Mouse (Mus musculus) adrenal gland, postnatal 25 days (tissue): ENCODE results near the gene Efcab7. TPM values are rescaled to one million over a fixed set of nuclear protein-coding genes. Genes with fewer than 3 reads are reported as not detected.
A peak's percentile ranks its signal among the peaks of the same experiment; 100 is the strongest.

Experiments
- DNase-seq: peaks from one replicate; pipeline ENCODE4 v3.0.0; 2021; ENCODE audit warnings: mixed read lengths
- long read RNA-seq: library from polyadenylated mRNA; stranded (forward); transcript quantifications from one replicate; pipeline ENCODE4 v2.0.0, GENCODE M21; 2021
- total RNA-seq: library from RNA; stranded (reverse); gene quantifications from 2 replicates; pipeline ENCODE4 v1.2.3, GENCODE M21; 2021

Efcab7 gene
- total RNA-seq, result 7.7 and 12.8 TPM in 2 replicates
- long read RNA-seq, partial matches to known transcripts, result 0 of 1 reads
- long read RNA-seq, other reads (novel, unspliced or antisense), result 1 of 1 reads

DNA sequence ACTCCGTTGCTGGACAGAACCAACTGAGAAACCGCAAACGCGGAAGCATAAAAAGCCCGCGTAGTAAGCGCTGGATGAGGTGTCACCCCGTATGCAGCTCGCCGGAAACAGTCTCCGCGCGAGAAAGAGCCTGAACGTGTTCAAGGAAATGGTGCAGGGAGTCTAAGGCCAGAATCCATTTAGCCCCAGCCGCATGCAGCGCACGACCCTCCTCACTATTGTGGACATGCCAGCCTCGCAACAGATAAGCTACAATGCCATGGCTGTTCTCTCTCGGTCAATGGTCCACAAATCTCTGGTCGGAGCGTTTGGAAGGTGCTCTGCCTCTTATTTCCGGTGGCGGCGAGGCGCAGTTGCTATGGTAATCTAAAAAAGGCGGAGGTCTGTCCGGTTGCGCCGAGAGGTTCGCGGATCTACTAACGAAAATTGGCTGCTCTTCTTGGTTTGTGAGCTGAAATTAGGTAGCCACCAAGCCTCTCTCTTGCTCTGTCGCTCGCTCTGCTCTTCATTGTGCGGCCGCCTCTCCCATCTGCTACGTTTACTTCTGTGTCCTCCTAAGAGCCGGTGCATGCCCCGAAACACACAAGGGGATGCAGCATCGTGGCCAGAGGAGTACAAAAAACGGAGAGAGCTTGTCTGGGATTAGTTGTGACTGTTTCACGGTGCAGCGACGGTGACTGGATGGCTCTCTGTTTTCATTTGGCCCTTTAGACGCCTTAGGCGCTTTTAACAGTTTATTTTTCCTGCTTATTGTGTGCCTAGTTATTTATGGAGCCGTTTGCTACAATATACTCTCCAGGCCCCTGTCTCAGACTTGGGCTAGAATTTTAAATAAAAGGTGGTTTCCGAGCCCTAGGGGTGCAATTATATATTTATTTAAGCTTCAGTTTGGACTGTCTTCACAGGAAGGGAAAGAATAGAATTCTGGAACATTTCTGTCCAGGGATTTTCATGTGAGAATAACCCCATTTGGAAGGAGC lies at the start of gene Efcab7:
TSS of gene Efcab7 (plus strand) at position 105 of the 980 bp plus-strand sequence.
- DNase-seq, result peak; percentile 75

DNA sequence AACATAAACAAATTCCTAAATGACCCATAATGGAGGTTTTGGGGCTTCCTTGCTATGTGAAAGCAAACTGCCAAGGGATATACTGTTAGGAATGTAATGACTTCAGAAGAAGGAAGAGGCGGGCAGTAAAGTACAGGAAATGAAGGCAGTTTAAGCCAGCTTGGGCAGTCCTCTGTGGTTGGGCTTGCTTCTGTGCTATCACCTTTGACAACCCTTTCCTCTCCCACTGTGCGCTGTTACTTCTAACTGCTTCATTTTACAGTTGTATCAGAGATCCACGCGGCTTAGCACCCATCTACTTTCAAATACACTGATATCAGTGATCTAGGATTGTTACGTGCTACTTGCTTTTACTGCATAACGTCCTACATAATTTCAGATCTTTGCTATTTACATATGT lies 36.6 kb upstream of the Efcab7 start:
- no peak for DNase-seq

GRCm38 (mm10) chr4:99816697-99817460 lies 12.1 kb upstream of the Efcab7 start:
- no peak for DNase-seq

GRCm38 (mm10) chr4:99828337-99828736 lies 661 bp upstream of the Efcab7 start:
- no peak for DNase-seq

GRCm38 (mm10) chr4:99828739-99829093 lies 282 bp upstream of the Efcab7 start:
- no peak for DNase-seq

DNA sequence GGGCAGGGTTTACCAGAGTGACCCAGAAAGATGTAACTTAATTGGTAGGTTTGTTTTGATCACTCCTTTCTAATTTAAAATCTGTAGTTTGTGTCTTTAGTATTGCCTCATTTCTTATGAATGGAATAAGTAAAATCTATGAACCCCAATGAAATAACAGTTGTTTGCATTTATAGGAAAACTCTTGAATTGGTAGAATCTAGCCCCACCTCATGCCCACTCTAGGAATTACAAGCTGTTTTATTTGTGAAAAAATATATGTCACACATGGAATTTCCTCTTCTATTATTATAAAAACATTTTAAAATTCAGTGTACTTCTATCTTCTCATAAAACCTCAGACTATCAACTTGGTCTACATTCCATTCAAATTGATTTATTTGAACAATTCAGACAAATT lies 52.9 kb downstream of the Efcab7 start:
- DNase-seq, result no peak

- DNase-seq, result no peak
These were observed 53.4 kb downstream of the Efcab7 start for GRCm38 (mm10) chr4:99882405-99882804.

GRCm38 (mm10) chr4:99913894-99914451 lies 85.0 kb downstream of the Efcab7 start:
- no peak for DNase-seq

GRCm38 (mm10) chr4:99926380-99926779 lies 97.4 kb downstream of the Efcab7 start:
- no peak for DNase-seq

- DNase-seq, result no peak
These were observed 99.5 kb downstream of the Efcab7 start for GRCm38 (mm10) chr4:99928521-99928920.

DNA sequence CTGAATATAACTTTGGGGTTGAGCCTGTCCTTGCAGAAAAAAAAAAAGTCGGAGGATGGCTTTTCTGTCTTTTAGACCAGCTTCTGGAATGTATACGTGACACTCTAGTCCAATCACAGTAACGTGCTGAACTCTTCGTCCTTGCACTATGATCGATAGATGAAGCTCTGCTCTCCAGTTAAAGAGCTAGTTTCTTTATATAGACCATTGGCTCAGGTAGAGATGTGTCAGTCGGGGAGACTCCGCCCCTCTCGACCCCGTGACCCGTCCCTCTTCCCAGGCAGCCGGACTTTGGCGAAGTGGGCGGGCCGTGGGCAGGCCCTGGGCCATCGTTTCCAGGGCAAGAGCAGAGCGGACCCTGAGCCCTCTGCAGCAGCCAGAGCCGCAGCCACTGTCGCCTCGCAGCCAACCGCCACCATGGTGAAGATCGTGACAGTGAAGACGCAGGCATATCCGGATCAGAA lies 100.2 kb downstream of the Efcab7 start, which contains the start of gene Pgm1:
TSS of gene Pgm1 (plus strand) at position 266 of the 464 bp plus-strand sequence.
- peak; percentile 90 for DNase-seq

DNA sequence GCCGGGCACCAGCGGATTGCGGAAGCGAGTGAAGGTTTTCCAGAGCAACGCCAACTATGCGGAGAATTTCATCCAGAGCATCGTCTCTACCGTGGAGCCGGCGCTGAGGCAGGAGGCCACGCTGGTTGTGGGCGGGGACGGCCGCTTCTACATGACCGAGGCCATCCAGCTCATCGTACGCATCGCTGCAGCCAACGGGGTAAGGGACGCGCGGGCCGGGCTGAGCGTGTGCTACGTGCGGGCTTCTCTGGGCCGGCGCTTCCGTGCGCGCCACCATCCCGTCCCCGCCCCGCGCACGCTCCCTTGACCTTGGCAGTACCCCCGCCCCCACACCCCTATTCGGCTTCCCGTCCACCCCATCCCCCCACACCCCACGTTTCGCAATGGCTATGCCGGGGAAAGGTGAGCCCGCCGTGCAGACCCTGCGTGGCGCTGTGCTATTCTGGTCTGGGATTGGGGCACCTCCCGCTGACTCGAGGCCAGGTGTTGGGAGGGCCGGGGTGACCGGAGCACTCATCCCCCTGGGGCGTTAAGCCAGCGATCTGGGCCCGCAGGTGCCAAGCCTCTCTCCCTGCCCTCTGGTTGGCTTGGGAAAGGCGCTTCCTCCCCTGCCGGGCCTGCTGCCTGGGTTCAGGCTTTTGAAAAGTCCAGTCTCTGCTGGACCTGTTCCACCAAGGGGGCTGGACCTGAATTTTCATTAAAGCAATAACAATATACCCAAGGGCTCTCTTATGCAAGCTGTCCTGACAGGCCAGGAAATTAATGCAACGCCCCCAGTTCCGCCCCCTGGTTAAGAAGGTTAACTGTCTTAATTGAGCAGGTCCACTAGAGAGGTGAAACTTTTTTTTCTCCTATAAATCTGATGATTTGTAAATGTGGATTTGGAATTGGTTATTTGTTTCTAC lies 100.9 kb downstream of the Efcab7 start, which contains the start of gene Itgb3bp:
TSS of gene Itgb3bp (minus strand) at position 201 of the 905 bp plus-strand sequence.
- DNase-seq, result peak; percentile 82

DNA sequence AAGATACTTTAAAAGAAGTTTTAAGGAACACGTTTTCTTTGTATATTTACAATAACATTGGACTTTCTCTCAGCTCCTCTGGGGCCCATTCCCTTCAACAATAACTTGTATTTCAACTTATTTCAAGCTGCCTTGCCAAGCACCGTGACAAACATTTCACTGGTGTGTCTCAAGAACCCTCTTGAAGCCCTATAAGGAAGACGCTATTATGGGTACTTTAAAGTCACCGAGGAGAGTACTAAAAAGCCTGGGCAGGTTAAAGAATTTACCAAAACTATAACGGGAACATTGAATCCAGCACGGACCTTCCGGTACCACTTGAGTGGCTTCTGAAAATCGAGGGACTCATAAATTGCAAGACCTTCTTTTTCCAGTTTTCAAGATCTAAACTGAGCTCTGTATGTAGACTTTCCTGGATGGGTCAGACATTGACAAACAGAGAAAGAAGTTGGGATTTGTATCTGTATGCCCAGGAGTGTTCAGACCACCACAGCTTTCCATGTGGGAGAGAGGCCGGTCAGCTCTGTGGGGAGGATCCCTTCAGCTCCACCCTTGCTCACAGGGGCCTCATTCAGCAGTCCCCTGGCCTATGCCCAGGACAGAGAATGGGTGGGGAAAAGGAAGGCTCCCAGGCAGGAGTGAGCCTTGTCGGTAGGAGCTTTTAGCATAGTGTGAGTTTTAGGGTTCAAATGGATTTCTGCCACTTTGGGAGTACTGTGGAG lies 101.7 kb downstream of the Efcab7 start:
- DNase-seq, result no peak

- DNase-seq, result no peak
These were observed 102.2 kb downstream of the Efcab7 start for GRCm38 (mm10) chr4:99931240-99931580.

GRCm38 (mm10) chr4:99931807-99932206 lies 102.8 kb downstream of the Efcab7 start:
- DNase-seq, result no peak

GRCm38 (mm10) chr4:99934859-99935258 lies 105.9 kb downstream of the Efcab7 start:
- no peak for DNase-seq

GRCm38 (mm10) chr4:99936278-99936677 lies 107.3 kb downstream of the Efcab7 start:
- DNase-seq, result no peak

- DNase-seq, result no peak
These were observed 110.9 kb downstream of the Efcab7 start for GRCm38 (mm10) chr4:99939711-99940505.

DNA sequence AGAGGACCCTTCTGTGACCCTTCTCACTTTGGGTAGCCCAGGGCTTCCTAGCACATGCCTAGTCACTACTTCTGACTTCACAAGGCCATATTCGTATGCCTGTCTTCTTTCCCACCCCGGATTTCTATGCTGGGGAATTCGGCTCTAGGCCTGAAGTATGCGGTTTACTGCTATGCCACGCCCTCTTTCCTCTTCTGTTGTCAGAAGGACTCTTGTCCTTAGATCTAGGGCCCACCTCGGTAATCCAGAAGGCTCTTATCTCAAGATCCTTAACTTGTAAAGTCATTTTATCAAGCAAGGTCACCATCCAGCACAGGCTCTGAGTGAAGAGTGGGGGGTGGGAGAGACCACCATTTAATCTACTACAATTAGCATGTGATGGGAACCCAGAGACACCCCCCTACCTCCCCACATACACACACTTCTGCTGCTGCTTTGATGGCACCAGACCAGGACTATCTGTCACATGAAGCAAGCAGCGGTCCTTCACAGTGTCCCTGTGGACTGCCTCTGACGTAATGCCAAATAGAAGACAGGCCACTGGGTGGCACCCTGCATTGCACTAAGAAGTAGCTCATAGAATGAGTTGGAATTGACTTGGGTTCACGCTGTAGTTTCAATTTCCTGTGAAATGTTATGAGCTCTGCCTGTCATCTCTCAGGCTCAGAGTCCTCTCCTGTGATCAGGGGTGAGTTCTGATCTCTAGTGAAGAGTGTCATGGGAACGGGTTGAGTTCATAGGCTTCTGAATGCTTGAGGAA lies 112.8 kb downstream of the Efcab7 start:
- peak; percentile 56 for DNase-seq
